Mouse (Mus musculus): Measurements from ENCODE around the gene Ccdc182. TPM values are rescaled to one million over a fixed set of nuclear protein-coding genes. Genes with fewer than 3 reads are reported as not detected.

Ccdc182 gene
- total and polyA plus RNA-seq, 2 experiments: not detected

DNA sequence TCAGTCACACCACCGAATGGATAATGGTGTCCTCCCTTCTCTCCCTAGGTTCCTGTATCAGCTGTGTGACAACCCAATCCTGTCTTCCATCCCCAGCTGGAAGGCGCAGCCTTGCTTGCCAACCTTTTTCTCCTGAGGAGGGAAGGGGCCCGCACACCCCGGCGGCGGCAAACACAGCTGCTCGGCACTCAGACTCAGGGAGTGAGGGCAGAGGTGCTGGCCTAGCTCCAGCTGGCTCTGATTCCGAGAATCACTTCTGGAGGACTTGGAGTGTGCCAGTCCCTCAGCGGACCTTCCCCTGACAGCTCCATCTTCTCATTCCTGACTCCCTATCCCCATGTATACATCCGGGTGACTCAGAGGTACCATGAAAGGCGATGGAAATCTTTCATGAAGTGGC is 36.9 kb downstream of the Ccdc182 start:
- no peaks in the 10 kb centered on the region for H3K79me2 ChIP-seq (ENCODE audit: control insufficient read depth, insufficient read depth, low read length)
- 53% methylated on average over 11 of the region's 11 CpGs for WGBS
- no peak for DNase-seq (ENCODE audit: extremely low read depth, low read depth, low spot score)
- no peaks in the 10 kb centered on the region for H3K4me1 ChIP-seq (ENCODE audit: control insufficient read depth, insufficient read depth, low read length)
- no peak for TF ChIP-seq POLR2A (IDR thresholded peaks at IDR 0.05; ENCODE audit: extremely low read depth, insufficient read depth, low read length)
- TF ChIP-seq CTCF (IDR thresholded peaks at IDR 0.05; ENCODE audit: low read depth, low read length): no peak
- peaks cover 9% of the 10 kb centered on the region; the same call in 1 of the 2 replicates for H3K27me3 ChIP-seq (ENCODE audit: control insufficient read depth, insufficient read depth, low read length)
- H3K27ac ChIP-seq (replicated peaks; ENCODE audit: insufficient read depth, low read depth, low read length): no peak overlapping the region
- H3K4me3 ChIP-seq (ENCODE audit: insufficient read depth, low read depth, low read length): no peak overlapping the region
- H3K36me3 ChIP-seq (ENCODE audit: control insufficient read depth, insufficient read depth, low read length): no peaks in the 10 kb centered on the region
- H3K9ac ChIP-seq (ENCODE audit: low read depth, low read length): no peak overlapping the region

DNA sequence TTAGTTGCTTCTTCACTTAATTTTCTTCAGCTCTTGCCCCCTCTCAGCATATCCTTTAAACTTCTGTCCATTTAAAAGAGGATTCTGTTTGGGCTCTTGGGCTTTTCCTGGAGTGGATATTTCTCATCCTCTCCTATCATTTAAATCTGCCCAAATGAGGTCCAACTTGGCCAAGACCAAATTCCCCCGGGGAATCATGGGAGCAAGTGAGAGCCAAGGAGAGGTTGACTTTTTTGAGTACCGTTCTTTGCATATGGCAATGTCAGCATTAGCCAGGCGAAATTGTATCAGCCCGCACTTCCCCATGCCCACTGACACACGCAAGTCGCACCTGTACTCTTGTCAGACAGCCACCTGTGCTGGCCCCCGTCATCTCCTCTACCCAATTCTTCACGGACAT is 37.9 kb downstream of the Ccdc182 start:
- no peaks in the 10 kb centered on the region for H3K79me2 ChIP-seq (ENCODE audit: control insufficient read depth, insufficient read depth, low read length)
- no peak overlapping the region for H3K4me3 ChIP-seq (ENCODE audit: insufficient read depth, low read depth, low read length)
- no peak for DNase-seq (ENCODE audit: extremely low read depth, low read depth, low spot score)
- no peaks in the 10 kb centered on the region for H3K36me3 ChIP-seq (ENCODE audit: control insufficient read depth, insufficient read depth, low read length)
- TF ChIP-seq CTCF (IDR thresholded peaks at IDR 0.05; ENCODE audit: low read depth, low read length) (no peak), POLR2A (IDR thresholded peaks at IDR 0.05; ENCODE audit: extremely low read depth, insufficient read depth, low read length) (no peak)
- 94% methylated on average over 8 of the region's 8 CpGs for WGBS
- peaks cover 9% of the 10 kb centered on the region; the same call in 1 of the 2 replicates for H3K27me3 ChIP-seq (ENCODE audit: control insufficient read depth, insufficient read depth, low read length)
- no peaks in the 10 kb centered on the region for H3K4me1 ChIP-seq (ENCODE audit: control insufficient read depth, insufficient read depth, low read length)
- H3K27ac ChIP-seq (replicated peaks; ENCODE audit: insufficient read depth, low read depth, low read length): no peak overlapping the region
- H3K9ac ChIP-seq (ENCODE audit: low read depth, low read length): no peak overlapping the region

- H3K9ac ChIP-seq (ENCODE audit: low read depth, low read length): no peak overlapping the region
- no peak overlapping the region for H3K27ac ChIP-seq (replicated peaks; ENCODE audit: insufficient read depth, low read depth, low read length)
- H3K79me2 ChIP-seq (ENCODE audit: control insufficient read depth, insufficient read depth, low read length): no peaks in the 10 kb centered on the region
- no peaks in the 10 kb centered on the region for H3K36me3 ChIP-seq (ENCODE audit: control insufficient read depth, insufficient read depth, low read length)
- WGBS: 91% methylated on average over 8 of the region's 8 CpGs
- no peak overlapping the region for H3K4me3 ChIP-seq (ENCODE audit: insufficient read depth, low read depth, low read length)
- TF ChIP-seq CTCF (IDR thresholded peaks at IDR 0.05; ENCODE audit: low read depth, low read length) (no peak), POLR2A (IDR thresholded peaks at IDR 0.05; ENCODE audit: extremely low read depth, insufficient read depth, low read length) (no peak)
- DNase-seq (ENCODE audit: extremely low read depth, low read depth, low spot score): no peak
- H3K27me3 ChIP-seq (ENCODE audit: control insufficient read depth, insufficient read depth, low read length): peaks cover 9% of the 10 kb centered on the region; the same call in 1 of the 2 replicates
- H3K4me1 ChIP-seq (ENCODE audit: control insufficient read depth, insufficient read depth, low read length): no peaks in the 10 kb centered on the region
Measured at GRCm38 (mm10) chr11:88332309-88332934, 38.6 kb downstream of the Ccdc182 start.

- no peak for DNase-seq (ENCODE audit: extremely low read depth, low read depth, low spot score)
- 73% methylated on average over 5 of the region's 5 CpGs for WGBS
- H3K4me3 ChIP-seq (ENCODE audit: insufficient read depth, low read depth, low read length): no peak overlapping the region
- H3K27ac ChIP-seq (replicated peaks; ENCODE audit: insufficient read depth, low read depth, low read length): no peak overlapping the region
- peaks cover 2% of the 10 kb centered on the region; the same call in 1 of the 2 replicates for H3K27me3 ChIP-seq (ENCODE audit: control insufficient read depth, insufficient read depth, low read length)
- no peak overlapping the region for H3K9ac ChIP-seq (ENCODE audit: low read depth, low read length)
- H3K4me1 ChIP-seq (ENCODE audit: control insufficient read depth, insufficient read depth, low read length): no peaks in the 10 kb centered on the region
- no peaks in the 10 kb centered on the region for H3K36me3 ChIP-seq (ENCODE audit: control insufficient read depth, insufficient read depth, low read length)
- TF ChIP-seq CTCF (IDR thresholded peaks at IDR 0.05; ENCODE audit: low read depth, low read length) (no peak), POLR2A (IDR thresholded peaks at IDR 0.05; ENCODE audit: extremely low read depth, insufficient read depth, low read length) (no peak)
- no peaks in the 10 kb centered on the region for H3K79me2 ChIP-seq (ENCODE audit: control insufficient read depth, insufficient read depth, low read length)
Measured at GRCm38 (mm10) chr11:88334893-88335292, 41.0 kb downstream of the Ccdc182 start.

DNA sequence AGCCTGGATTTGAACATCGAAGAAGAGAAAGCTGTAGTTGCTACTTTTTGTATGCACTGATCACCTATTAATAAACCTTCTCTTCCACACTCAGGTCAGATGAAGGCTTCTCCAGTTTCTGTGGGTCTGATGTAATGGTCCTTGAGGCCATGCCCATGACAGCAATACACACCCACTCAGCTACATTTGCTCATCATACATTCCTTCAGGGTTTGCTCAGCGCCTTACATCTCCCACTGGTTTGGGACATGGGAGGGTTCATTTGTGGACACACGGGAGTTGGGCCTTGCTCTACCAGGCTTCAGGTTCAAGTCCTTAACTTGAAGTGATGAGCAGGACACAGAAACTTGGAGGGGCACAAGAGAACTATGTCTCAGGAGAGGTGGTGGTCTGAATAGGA is 44.1 kb downstream of the Ccdc182 start:
- Histone ChIP-seq H3K27ac (replicated peaks; ENCODE audit: insufficient read depth, low read depth, low read length) (no peak overlapping the region), H3K4me3 (ENCODE audit: insufficient read depth, low read depth, low read length) (no peak overlapping the region), H3K27me3 (ENCODE audit: control insufficient read depth, insufficient read depth, low read length) (no peaks in the 10 kb centered on the region), H3K36me3 (ENCODE audit: control insufficient read depth, insufficient read depth, low read length) (no peaks in the 10 kb centered on the region), H3K9ac (ENCODE audit: low read depth, low read length) (no peak overlapping the region), H3K79me2 (ENCODE audit: control insufficient read depth, insufficient read depth, low read length) (no peaks in the 10 kb centered on the region), H3K4me1 (ENCODE audit: control insufficient read depth, insufficient read depth, low read length) (no peaks in the 10 kb centered on the region)
- DNase-seq (ENCODE audit: extremely low read depth, low read depth, low spot score): no peak
- 97% methylated on average over 3 of the region's 3 CpGs for WGBS
- no peak for TF ChIP-seq CTCF (IDR thresholded peaks at IDR 0.05; ENCODE audit: low read depth, low read length)
- no peak for TF ChIP-seq POLR2A (IDR thresholded peaks at IDR 0.05; ENCODE audit: extremely low read depth, insufficient read depth, low read length)

Other genes with a start within 250 kb of the Ccdc182 start
- gene Srsf1, start 246.7 kb upstream of the Ccdc182 start, total RNA-seq (2014; rRNA removed): 72.0 and 84.0 TPM in 2 replicates
- gene Srsf1, start 246.7 kb upstream of the Ccdc182 start, polyA plus RNA-seq (2012; rRNA removed): 33.4 and 44.1 TPM in 2 replicates
- 5.8 and 6.6 TPM in 2 replicates for gene Vezf1, start 225.8 kb upstream of the Ccdc182 start, total RNA-seq (2014; rRNA removed)
- gene Vezf1, start 225.8 kb upstream of the Ccdc182 start, polyA plus RNA-seq (2012; rRNA removed): 3.6 and 3.8 TPM in 2 replicates
- gene Cuedc1, start 196.0 kb upstream of the Ccdc182 start, total RNA-seq (2014; rRNA removed): 0.87 and 1.5 TPM in 2 replicates
- gene Cuedc1, start 196.0 kb upstream of the Ccdc182 start, polyA plus RNA-seq (2012; rRNA removed): 1.1 and 1.7 TPM in 2 replicates
- 21.6 and 24.2 TPM in 2 replicates for gene Mrps23, start 89.7 kb upstream of the Ccdc182 start, total RNA-seq (2014; rRNA removed)
- gene Mrps23, start 89.7 kb upstream of the Ccdc182 start, polyA plus RNA-seq (2012; rRNA removed): 28.8 and 37.8 TPM in 2 replicates

Data from liver, adult 2 months (tissue).